Comparison of ENCODE assay signal across 16 mouse cellular contexts in genomic region chr11:72518449-72518848, GRCm38 (mm10). TPM values are rescaled to one million over a fixed set of nuclear protein-coding genes. Genes with fewer than 3 reads are reported as not detected.
"Had no signal": no experiment of that assay in that cellular context is flagged by ENCODE, and none has a peak within 500 bp of the region (broad histone marks: within the 10 kb centered on the region; RNA-seq: fewer than 3 reads in every experiment).

No protein-coding gene starts in this region.

- H3K4me3 ChIP-seq: layer of hippocampus, adult 2 months; left cerebral cortex, adult 2 months; limb, embryonic 10.5 days; liver, embryonic 12.5 days; lung, embryonic 15.5 days; midbrain, embryonic 13.5 days; myocyte; neural tube, embryonic 15.5 days had no signal

- DNase-seq: kidney, adult 18-20 months; kidney, postnatal 10 days; kidney, postnatal 4 days; right cerebral cortex, adult 18-20 months; thymus, postnatal 25 days had no signal

- H3K27ac ChIP-seq: layer of hippocampus, adult 2 months; left cerebral cortex, adult 2 months; limb, embryonic 10.5 days; liver, embryonic 12.5 days; lung, embryonic 15.5 days; macrophage; midbrain, embryonic 13.5 days; neural tube, embryonic 15.5 days; stomach, postnatal 0 days had no signal

- H3K4me1 ChIP-seq: limb, embryonic 10.5 days; liver, embryonic 12.5 days; midbrain, embryonic 13.5 days had no signal

- ATAC-seq: liver, embryonic 12.5 days; midbrain, embryonic 13.5 days had no signal

RNA-seq across cellular contexts. Expression of gene Spns2, which starts 28.7 kb away (rescaled TPM):
- polyA plus RNA-seq: macrophage had no signal

RNA-seq across cellular contexts. Expression of gene Spns3, which starts 31.9 kb away (rescaled TPM):
- polyA plus RNA-seq: macrophage; midbrain, embryonic 13.5 days; midbrain, postnatal 0 days had no signal
